Mouse (Mus musculus) neural tube, embryonic 14.5 days (tissue): ENCODE measurements around the gene Dhx32. TPM values are rescaled to one million over a fixed set of nuclear protein-coding genes. Genes with fewer than 3 reads are reported as not detected.

ENCODE experiments used
- ATAC-seq: fragments of 200-750 bp; cut with Nextera tagmentation; 2 replicates; pipeline ENCODE4 v1.8.0; 2017; ENCODE audit warnings: low read depth, mild to moderate bottlenecking, moderate TSS enrichment, moderate library complexity
- H3K27ac ChIP-seq: fragments of 300-500 bp; sonication (generic); 2 replicates; pipeline ENCODE4 v1.5.1; 2014; ENCODE audit warnings: low read depth, mild to moderate bottlenecking, control low read depth, low read length, moderate library complexity, mixed read lengths
- H3K27me3 ChIP-seq: fragments of 300-500 bp; sonication (generic); 2 replicates; pipeline ENCODE4 v1.6.1; 2014; ENCODE audit warnings: low read length; ENCODE audit not compliant: control insufficient read depth, insufficient read depth
- H3K36me3 ChIP-seq: fragments of 300-500 bp; sonication (generic); 2 replicates; pipeline ENCODE4 v1.6.1; 2014; ENCODE audit warnings: low read length, mixed read lengths; ENCODE audit not compliant: control insufficient read depth, insufficient read depth
- H3K4me1 ChIP-seq: fragments of 300-500 bp; sonication (generic); 2 replicates; pipeline ENCODE4 v1.6.1; 2014; ENCODE audit warnings: low read length; ENCODE audit not compliant: control insufficient read depth, insufficient read depth
- H3K4me2 ChIP-seq: fragments of 300-500 bp; sonication (generic); 2 replicates; pipeline ENCODE4 v1.6.1; 2014; ENCODE audit warnings: mild to moderate bottlenecking, low read depth, low read length, control low read depth
- H3K4me3 ChIP-seq: fragments of 300-500 bp; sonication (generic); 2 replicates; pipeline ENCODE4 v1.5.1; 2014; ENCODE audit warnings: low read depth, low read length, control low read depth, mixed read lengths
- H3K9ac ChIP-seq: fragments of 300-500 bp; sonication (generic); replicated peaks from 2 replicates; pipeline ENCODE4 v1.6.1; 2014; ENCODE audit warnings: low read depth, mild to moderate bottlenecking, control low read depth, low read length, mixed read lengths
- H3K9me3 ChIP-seq: fragments of 300-500 bp; sonication (generic); 2 replicates; pipeline ENCODE4 v1.6.1; 2016; ENCODE audit warnings: low read length; ENCODE audit not compliant: control insufficient read depth
- WGBS: fragments of 180-500 bp; shearing (Covaris S2); extraction: QIAGEN DNeasy Blood & Tissue Kit; methylation state at CpG from one replicate; pipeline ENCODE4 v1.1.7; 2014; 5-methylcytosine and 5-hydroxymethylcytosine counted together
- polyA plus RNA-seq: library from polyadenylated mRNA; unstranded; fragments of >200 nt; fragmentation: Nextera tagmentation; extraction: Ambion mirVana; gene quantifications from 2 replicates; pipeline ENCODE4 v1.2.1, GENCODE M21; 2014

Gene Dhx32
- polyA plus RNA-seq, 1 experiment from 2014 or later: 35.0 TPM

GRCm38 (mm10) chr7:133781583-133781982 lies 943 bp downstream of the Dhx32 start:
- H3K36me3 ChIP-seq: no peaks in the 10 kb centered on the region

GRCm38 (mm10) chr7:133776626-133776996 lies 5.9 kb downstream of the Dhx32 start, which contains the start of gene Fank1:
TSS of gene Fank1 (plus strand) at chr7:133776861.
- H3K27ac ChIP-seq: no peak within 1 kb of the TSS
- H3K9me3 ChIP-seq: no peaks in the 10 kb centered on the region
- ATAC-seq: peak; percentile 89
- H3K4me2 ChIP-seq: peak within 1 kb of the TSS; percentile 85
- WGBS: 0% methylated on average over 33 of the region's 45 CpGs
- no peaks in the 10 kb centered on the region for H3K36me3 ChIP-seq
- H3K4me3 ChIP-seq: peak within 1 kb of the TSS; percentile 77
- peaks cover 11% of the 10 kb centered on the region for H3K4me1 ChIP-seq
- peak within 1 kb of the TSS; percentile 76 for H3K9ac ChIP-seq
- no peaks in the 10 kb centered on the region for H3K27me3 ChIP-seq

More at GRCm38 (mm10) chr7:133781583-133781982, 943 bp downstream of the Dhx32 start:
- Histone ChIP-seq H3K27me3 (no peaks in the 10 kb centered on the region), H3K9me3 (no peaks in the 10 kb centered on the region), H3K4me2 (no peak overlapping the region), H3K4me1 (no peaks in the 10 kb centered on the region), H3K4me3 (no peak overlapping the region), H3K9ac (no peak overlapping the region), H3K27ac (no peak overlapping the region)
- no peak for ATAC-seq
- WGBS: 70% methylated on average over 6 of the region's 6 CpGs

GRCm38 (mm10) chr7:133775796-133776625 lies 6.5 kb downstream of the Dhx32 start:
- no peaks in the 10 kb centered on the region for H3K36me3 ChIP-seq
- H3K9me3 ChIP-seq: no peaks in the 10 kb centered on the region
- peak overlapping the region; percentile 76 for H3K9ac ChIP-seq
- peak overlapping the region; percentile 77 for H3K4me3 ChIP-seq
- 2% methylated on average over 38 of the region's 38 CpGs for WGBS
- peak overlapping the region; percentile 85 for H3K4me2 ChIP-seq
- H3K27ac ChIP-seq: no peak overlapping the region
- peaks cover 11% of the 10 kb centered on the region for H3K4me1 ChIP-seq
- H3K27me3 ChIP-seq: no peaks in the 10 kb centered on the region
- peak; percentile 59 for ATAC-seq

DNA sequence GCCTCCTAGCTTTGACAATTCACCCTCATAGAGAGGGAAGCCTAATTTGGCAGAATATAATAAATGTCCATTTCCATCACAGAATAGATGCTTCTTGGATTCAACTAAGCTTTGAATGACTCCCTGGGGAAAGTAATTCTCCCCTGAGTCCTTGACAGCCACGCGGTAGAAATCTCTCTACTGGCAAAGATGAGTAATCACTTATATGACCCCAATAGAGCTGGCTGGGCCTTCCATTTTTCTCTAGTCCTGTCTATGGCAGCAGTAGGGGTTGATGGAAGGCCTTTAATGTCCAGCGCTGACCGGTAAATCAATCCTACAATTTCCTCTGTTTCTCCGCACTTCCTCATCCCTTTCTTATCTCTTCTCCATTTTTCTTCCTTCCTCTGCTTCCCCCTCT lies 7.3 kb downstream of the Dhx32 start:
- no peak overlapping the region for H3K9ac ChIP-seq
- H3K27me3 ChIP-seq: no peaks in the 10 kb centered on the region
- peaks cover 11% of the 10 kb centered on the region for H3K4me1 ChIP-seq
- no peaks in the 10 kb centered on the region for H3K36me3 ChIP-seq
- no peaks in the 10 kb centered on the region for H3K9me3 ChIP-seq
- peak overlapping the region; percentile 77; the same call in 1 of the 2 replicates for H3K4me3 ChIP-seq
- H3K4me2 ChIP-seq: peak overlapping the region; percentile 85
- no peak for ATAC-seq
- no peak overlapping the region for H3K27ac ChIP-seq
- 34% methylated on average over 5 of the region's 5 CpGs for WGBS

- H3K9me3 ChIP-seq: no peaks in the 10 kb centered on the region
- WGBS: 55% methylated on average over 5 of the region's 5 CpGs
- ATAC-seq: no peak
- no peak overlapping the region for H3K9ac ChIP-seq
- H3K27me3 ChIP-seq: no peaks in the 10 kb centered on the region
- 0 out of 2 replicates have a peak, but pooled peaks cover 4% of the 10 kb centered on the region for H3K4me1 ChIP-seq
- no peaks in the 10 kb centered on the region for H3K36me3 ChIP-seq
- no peak overlapping the region for H3K4me2 ChIP-seq
- H3K27ac ChIP-seq: no peak overlapping the region
- no peak overlapping the region for H3K4me3 ChIP-seq
Measured at GRCm38 (mm10) chr7:133768517-133768916, 14.0 kb downstream of the Dhx32 start.

GRCm38 (mm10) chr7:133768027-133768426 lies 14.5 kb downstream of the Dhx32 start:
- no peaks in the 10 kb centered on the region for H3K9me3 ChIP-seq
- H3K36me3 ChIP-seq: no peaks in the 10 kb centered on the region
- no peaks in the 10 kb centered on the region for H3K27me3 ChIP-seq
- no peak for ATAC-seq
- no peak overlapping the region for H3K4me3 ChIP-seq
- H3K4me2 ChIP-seq: no peak overlapping the region
- H3K9ac ChIP-seq: no peak overlapping the region
- H3K27ac ChIP-seq: no peak overlapping the region
- 77% methylated on average over 4 of the region's 4 CpGs for WGBS
- 0 out of 2 replicates have a peak, but pooled peaks cover 4% of the 10 kb centered on the region for H3K4me1 ChIP-seq

DNA sequence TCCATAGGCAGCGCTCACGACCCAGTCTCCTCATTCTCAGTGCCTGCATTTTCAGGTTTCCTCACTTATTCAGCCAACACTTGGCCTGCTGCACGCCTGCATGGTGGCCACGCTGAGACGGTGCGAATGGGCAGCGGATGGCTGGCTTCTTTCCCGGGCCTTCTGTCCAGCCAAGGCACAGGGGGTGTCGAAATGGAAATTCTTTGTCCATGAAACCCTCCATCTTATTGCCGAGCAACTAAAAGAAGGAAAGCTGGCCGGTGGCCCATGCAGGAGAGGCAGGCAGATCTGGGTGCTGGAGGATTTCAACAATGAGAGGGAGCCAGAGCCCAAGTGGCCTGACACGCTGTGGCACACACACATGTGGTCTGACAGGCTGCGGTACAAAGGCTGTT lies 16.7 kb downstream of the Dhx32 start:
- no peaks in the 10 kb centered on the region for H3K36me3 ChIP-seq
- no peak overlapping the region for H3K9ac ChIP-seq
- ATAC-seq: peak; percentile 84
- 55% methylated on average over 13 of the region's 13 CpGs for WGBS
- no peaks in the 10 kb centered on the region for H3K9me3 ChIP-seq
- no peak overlapping the region for H3K4me2 ChIP-seq
- no peaks in the 10 kb centered on the region for H3K27me3 ChIP-seq
- no peak overlapping the region for H3K27ac ChIP-seq
- no peak overlapping the region for H3K4me3 ChIP-seq
- H3K4me1 ChIP-seq: 0 out of 2 replicates have a peak, but pooled peaks cover 4% of the 10 kb centered on the region

DNA sequence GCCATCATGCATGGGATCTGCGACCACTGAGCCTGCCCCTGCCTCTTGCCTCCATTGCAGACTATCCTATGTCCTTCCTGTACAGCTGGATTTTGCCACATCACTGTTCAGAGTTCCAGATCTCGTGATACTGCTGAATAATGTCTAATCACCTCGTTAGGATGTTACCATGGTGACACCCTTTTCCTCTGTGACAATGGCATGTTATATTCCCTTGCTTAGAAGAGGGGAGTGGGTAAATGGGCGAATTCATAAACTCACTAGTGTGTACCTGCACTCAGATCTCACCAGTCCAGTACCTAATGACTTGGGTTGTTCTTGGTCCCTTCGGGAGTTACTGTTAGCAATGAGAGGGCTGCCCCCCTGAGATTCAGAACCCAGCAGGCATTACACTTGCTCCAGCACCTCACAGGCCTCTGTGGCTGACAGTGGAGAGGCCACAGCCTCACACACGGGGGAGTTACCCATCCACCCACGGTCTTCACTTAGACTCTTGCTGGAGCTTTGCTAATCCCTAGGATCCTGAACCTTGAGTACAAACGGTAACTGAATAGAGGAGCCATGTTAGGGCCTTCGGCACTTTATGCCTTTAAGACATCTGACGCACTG lies 17.2 kb downstream of the Dhx32 start:
- Histone ChIP-seq H3K27ac (peak overlapping the region; percentile 61), H3K4me2 (no peak overlapping the region), H3K9ac (no peak overlapping the region), H3K36me3 (no peaks in the 10 kb centered on the region), H3K4me1 (0 out of 2 replicates have a peak, but pooled peaks cover 4% of the 10 kb centered on the region), H3K27me3 (no peaks in the 10 kb centered on the region), H3K9me3 (no peaks in the 10 kb centered on the region), H3K4me3 (no peak overlapping the region)
- ATAC-seq: peak; percentile 39; the same call in 1 of the 2 replicates
- WGBS: 68% methylated on average over 10 of the region's 10 CpGs

GRCm38 (mm10) chr7:133764425-133764824 lies 18.1 kb downstream of the Dhx32 start:
- Histone ChIP-seq H3K36me3 (no peaks in the 10 kb centered on the region), H3K4me1 (0 out of 2 replicates have a peak, but pooled peaks cover 4% of the 10 kb centered on the region), H3K9ac (no peak overlapping the region), H3K4me3 (no peak overlapping the region), H3K9me3 (no peaks in the 10 kb centered on the region), H3K27me3 (no peaks in the 10 kb centered on the region), H3K27ac (no peak overlapping the region), H3K4me2 (no peak overlapping the region)
- no peak for ATAC-seq
- 76% methylated on average over 2 of the region's 2 CpGs for WGBS
